Mouse (Mus musculus): ENCODE measurements at regions not wholly inside any gene's neighbourhood (a gene's known extent, or its start where the extent isn't known, plus 50 kb on each side); places are given as distances from the start of the nearest gene placed in this dataset.

DNA sequence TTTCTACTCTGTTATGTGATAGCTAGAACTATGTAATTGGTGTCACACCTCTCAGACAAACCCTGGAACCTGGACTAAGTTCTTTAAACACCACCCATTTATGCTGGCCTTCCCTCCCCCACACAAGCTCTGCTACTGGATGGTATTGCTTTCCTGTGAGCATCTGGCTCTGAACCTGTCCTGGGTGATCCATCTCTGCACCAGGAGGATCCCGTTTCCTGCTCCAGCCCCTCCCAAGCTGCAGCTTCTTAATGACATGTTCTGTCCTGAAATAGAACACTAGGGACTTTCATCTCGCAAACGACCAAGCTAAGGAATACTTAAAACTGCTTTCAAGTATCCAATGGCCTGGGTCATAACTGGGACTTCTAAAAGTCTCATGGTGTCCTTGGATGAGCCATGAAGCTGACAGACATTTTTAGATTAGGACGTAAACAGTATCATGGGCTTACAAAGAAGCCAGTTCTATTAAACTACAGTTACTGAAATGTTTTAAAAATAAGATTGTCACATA, 74.4 kb upstream of the Zdhhc17 start:
- no peak for DNase-seq (ENCODE audit: low spot score)
- H3K4me1 ChIP-seq (replicated peaks; ENCODE audit: control insufficient read depth, insufficient read depth, low read length), result no peaks in the 10 kb centered on the region

DNA sequence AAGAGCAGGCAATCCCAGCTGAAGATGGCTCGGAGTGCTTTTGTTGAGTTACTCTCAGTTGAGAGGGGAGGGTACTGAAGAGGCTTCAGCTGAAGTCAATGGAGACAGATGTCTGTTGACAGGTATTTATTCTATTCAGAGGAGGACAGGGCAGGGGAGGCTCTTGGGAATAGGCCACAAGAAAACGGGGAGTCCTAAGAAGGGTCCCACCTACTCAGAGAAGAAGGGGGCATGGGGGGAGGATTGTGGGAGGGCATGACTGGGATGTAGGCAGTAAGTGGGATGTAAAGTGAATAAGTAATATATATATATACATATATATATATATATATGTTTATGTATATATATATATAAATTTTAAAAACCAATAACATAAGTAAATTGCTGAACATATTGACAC, 73.9 kb upstream of the Zdhhc17 start:
- whole genome bisulfite sequencing, result 51% methylated on average over 2 of the region's 2 CpGs
- H3K9ac ChIP-seq (ENCODE audit: low read length), result no peak overlapping the region
- no peak overlapping the region for H3K4me3 ChIP-seq (ENCODE audit: low read depth, low read length)
- no peak for ATAC-seq (replicated peaks; ENCODE audit: low FRiP score)
- no peaks in the 10 kb centered on the region for H3K27me3 ChIP-seq (ENCODE audit: control insufficient read depth, insufficient read depth, low read length)
- H3K4me1 ChIP-seq (replicated peaks; ENCODE audit: control insufficient read depth, insufficient read depth, low read length), result no peaks in the 10 kb centered on the region
- no peak overlapping the region for H3K4me2 ChIP-seq (ENCODE audit: low read depth, low read length, severe bottlenecking)
- DNase-seq (ENCODE audit: low spot score), result no peak
- no peak overlapping the region for H3K27ac ChIP-seq (ENCODE audit: low read depth, low read length)
- H3K36me3 ChIP-seq (ENCODE audit: control insufficient read depth, insufficient read depth, low read length), result no peaks in the 10 kb centered on the region
- H3K9me3 ChIP-seq (ENCODE audit: control insufficient read depth, low read length), result no peaks in the 10 kb centered on the region

More for the DNA sequence above, 74.4 kb upstream of the Zdhhc17 start:
- H3K4me2 ChIP-seq (ENCODE audit: low read depth, low read length, severe bottlenecking), result no peak overlapping the region
- H3K27me3 ChIP-seq (ENCODE audit: control insufficient read depth, insufficient read depth, low read length), result no peaks in the 10 kb centered on the region
- no peak for ATAC-seq (replicated peaks; ENCODE audit: low FRiP score)
- H3K9me3 ChIP-seq (ENCODE audit: control insufficient read depth, low read length), result no peaks in the 10 kb centered on the region
- no peak overlapping the region for H3K4me3 ChIP-seq (ENCODE audit: low read depth, low read length)
- 68% methylated on average over 4 of the region's 4 CpGs for WGBS
- no peaks in the 10 kb centered on the region for H3K36me3 ChIP-seq (ENCODE audit: control insufficient read depth, insufficient read depth, low read length)
- H3K9ac ChIP-seq (ENCODE audit: low read length), result no peak overlapping the region
- H3K27ac ChIP-seq (ENCODE audit: low read depth, low read length), result no peak overlapping the region

DNA sequence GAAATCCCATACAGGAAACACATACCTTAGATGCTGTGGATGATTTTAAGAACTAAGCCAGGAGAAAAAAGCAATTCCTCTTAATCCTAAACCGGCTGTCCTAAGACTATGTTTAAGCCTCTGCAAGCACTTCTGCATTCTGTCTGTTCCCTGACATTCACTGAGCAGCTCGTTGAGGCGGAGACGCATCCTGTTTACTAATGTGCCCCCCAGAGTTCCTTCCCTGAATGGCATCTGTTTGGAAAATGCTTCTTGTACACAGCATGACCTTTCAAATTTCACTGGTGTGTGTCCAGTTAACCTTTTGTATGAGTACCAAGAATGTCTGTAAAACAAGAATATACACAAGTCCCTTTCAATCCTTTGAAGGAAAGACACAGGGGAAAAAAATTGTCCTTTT, 73.4 kb upstream of the Zdhhc17 start:
- ATAC-seq (replicated peaks; ENCODE audit: low FRiP score), result no peak
- 21% methylated on average over 4 of the region's 4 CpGs for WGBS
- no peaks in the 10 kb centered on the region for H3K4me1 ChIP-seq (replicated peaks; ENCODE audit: control insufficient read depth, insufficient read depth, low read length)
- H3K36me3 ChIP-seq (ENCODE audit: control insufficient read depth, insufficient read depth, low read length), result no peaks in the 10 kb centered on the region
- H3K9ac ChIP-seq (ENCODE audit: low read length), result no peak overlapping the region
- H3K27me3 ChIP-seq (ENCODE audit: control insufficient read depth, insufficient read depth, low read length), result no peaks in the 10 kb centered on the region
- H3K9me3 ChIP-seq (ENCODE audit: control insufficient read depth, low read length), result no peaks in the 10 kb centered on the region
- DNase-seq (ENCODE audit: low spot score), result no peak
- no peak overlapping the region for H3K27ac ChIP-seq (ENCODE audit: low read depth, low read length)
- H3K4me3 ChIP-seq (ENCODE audit: low read depth, low read length), result no peak overlapping the region
- no peak overlapping the region for H3K4me2 ChIP-seq (ENCODE audit: low read depth, low read length, severe bottlenecking)

DNA sequence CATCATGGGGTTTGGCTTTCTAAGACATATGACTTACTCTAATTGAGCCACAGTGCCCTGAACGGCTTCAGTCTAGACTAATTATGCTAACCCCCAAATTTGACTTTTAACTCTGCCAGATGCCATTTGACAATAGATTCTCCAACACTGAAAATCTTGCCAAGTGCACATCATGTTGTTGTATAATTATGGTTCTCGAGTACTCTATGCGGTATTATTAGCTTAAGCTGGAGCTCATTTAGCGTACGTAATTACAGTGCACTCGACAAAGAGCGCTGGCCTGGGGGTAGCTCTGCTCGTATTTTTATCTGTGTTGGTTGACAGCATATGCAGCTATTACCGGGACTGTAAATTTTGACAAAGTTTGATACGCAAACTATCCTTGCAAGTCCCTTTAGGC, 70.4 kb upstream of the Zdhhc17 start:
- no peaks in the 10 kb centered on the region for H3K36me3 ChIP-seq (ENCODE audit: control insufficient read depth, insufficient read depth, low read length)
- DNase-seq (ENCODE audit: low spot score), result no peak

DNA sequence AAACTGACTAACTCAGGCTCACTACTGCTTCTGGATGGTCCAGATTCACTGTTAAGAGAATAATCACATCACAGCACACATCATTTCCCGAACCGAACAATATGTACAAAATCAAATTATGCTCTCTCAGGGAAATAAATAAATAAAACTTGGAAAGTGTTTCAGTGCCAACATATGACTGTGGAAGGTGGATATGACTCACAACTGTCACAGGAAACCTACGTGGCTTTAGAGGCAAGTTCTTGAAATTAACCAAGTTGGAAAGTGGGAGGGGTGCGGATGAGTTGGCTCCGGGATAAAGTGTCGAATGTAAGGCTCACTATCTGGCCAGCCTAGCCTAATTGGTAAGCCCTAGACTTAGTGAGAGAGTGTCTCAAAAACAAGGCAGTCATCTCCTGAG, 69.1 kb upstream of the Zdhhc17 start:
- Histone ChIP-seq H3K4me2 (ENCODE audit: low read depth, low read length, severe bottlenecking) (no peak overlapping the region), H3K27ac (ENCODE audit: low read depth, low read length) (no peak overlapping the region), H3K36me3 (ENCODE audit: control insufficient read depth, insufficient read depth, low read length) (no peaks in the 10 kb centered on the region), H3K9ac (ENCODE audit: low read length) (no peak overlapping the region), H3K27me3 (ENCODE audit: control insufficient read depth, insufficient read depth, low read length) (no peaks in the 10 kb centered on the region; the same call in 1 of the 2 replicates), H3K4me3 (ENCODE audit: low read depth, low read length) (no peak overlapping the region), H3K9me3 (ENCODE audit: control insufficient read depth, low read length) (no peaks in the 10 kb centered on the region), H3K4me1 (replicated peaks; ENCODE audit: control insufficient read depth, insufficient read depth, low read length) (no peaks in the 10 kb centered on the region)
- no peak for DNase-seq (ENCODE audit: low spot score)
- no peak for ATAC-seq (replicated peaks; ENCODE audit: low FRiP score)
- 84% methylated on average over 6 of the region's 6 CpGs for whole genome bisulfite sequencing

More for the DNA sequence above, 70.4 kb upstream of the Zdhhc17 start:
- Histone ChIP-seq H3K9me3 (ENCODE audit: control insufficient read depth, low read length) (no peaks in the 10 kb centered on the region), H3K4me1 (replicated peaks; ENCODE audit: control insufficient read depth, insufficient read depth, low read length) (no peaks in the 10 kb centered on the region), H3K4me3 (ENCODE audit: low read depth, low read length) (no peak overlapping the region), H3K27me3 (ENCODE audit: control insufficient read depth, insufficient read depth, low read length) (no peaks in the 10 kb centered on the region), H3K4me2 (ENCODE audit: low read depth, low read length, severe bottlenecking) (no peak overlapping the region), H3K27ac (ENCODE audit: low read depth, low read length) (no peak overlapping the region), H3K9ac (ENCODE audit: low read length) (no peak overlapping the region)
- 77% methylated on average over 10 of the region's 10 CpGs for WGBS
- no peak for ATAC-seq (replicated peaks; ENCODE audit: low FRiP score)

DNA sequence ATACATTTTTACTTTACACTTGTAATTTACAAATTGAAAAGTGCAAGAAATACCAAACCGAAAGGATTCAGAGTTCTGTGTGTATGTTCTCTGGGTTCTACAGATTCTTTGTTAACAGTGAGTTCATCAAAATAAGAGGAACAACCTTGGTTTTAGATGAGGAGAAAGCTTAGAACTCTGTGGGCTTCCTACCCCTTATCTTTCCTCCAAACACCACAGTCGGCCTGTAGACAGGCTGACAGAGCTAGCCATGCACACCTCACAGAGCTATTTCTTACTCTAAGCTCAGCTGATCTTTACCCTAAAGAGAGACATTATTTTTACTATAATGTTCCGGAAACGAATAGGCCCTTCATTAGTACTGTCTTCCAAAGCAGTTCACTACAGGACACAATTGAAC, 67.7 kb upstream of the Zdhhc17 start:
- Histone ChIP-seq H3K4me3 (ENCODE audit: low read depth, low read length) (no peak overlapping the region), H3K9me3 (ENCODE audit: control insufficient read depth, low read length) (no peaks in the 10 kb centered on the region), H3K27me3 (ENCODE audit: control insufficient read depth, insufficient read depth, low read length) (no peaks in the 10 kb centered on the region; the same call in 1 of the 2 replicates), H3K36me3 (ENCODE audit: control insufficient read depth, insufficient read depth, low read length) (no peaks in the 10 kb centered on the region), H3K4me1 (replicated peaks; ENCODE audit: control insufficient read depth, insufficient read depth, low read length) (no peaks in the 10 kb centered on the region; the same call in 1 of the 2 replicates), H3K4me2 (ENCODE audit: low read depth, low read length, severe bottlenecking) (no peak overlapping the region), H3K27ac (ENCODE audit: low read depth, low read length) (no peak overlapping the region), H3K9ac (ENCODE audit: low read length) (no peak overlapping the region)
- ATAC-seq (replicated peaks; ENCODE audit: low FRiP score), result no peak
- DNase-seq (ENCODE audit: low spot score), result no peak
- 90% methylated on average over 4 of the region's 4 CpGs for WGBS

DNA sequence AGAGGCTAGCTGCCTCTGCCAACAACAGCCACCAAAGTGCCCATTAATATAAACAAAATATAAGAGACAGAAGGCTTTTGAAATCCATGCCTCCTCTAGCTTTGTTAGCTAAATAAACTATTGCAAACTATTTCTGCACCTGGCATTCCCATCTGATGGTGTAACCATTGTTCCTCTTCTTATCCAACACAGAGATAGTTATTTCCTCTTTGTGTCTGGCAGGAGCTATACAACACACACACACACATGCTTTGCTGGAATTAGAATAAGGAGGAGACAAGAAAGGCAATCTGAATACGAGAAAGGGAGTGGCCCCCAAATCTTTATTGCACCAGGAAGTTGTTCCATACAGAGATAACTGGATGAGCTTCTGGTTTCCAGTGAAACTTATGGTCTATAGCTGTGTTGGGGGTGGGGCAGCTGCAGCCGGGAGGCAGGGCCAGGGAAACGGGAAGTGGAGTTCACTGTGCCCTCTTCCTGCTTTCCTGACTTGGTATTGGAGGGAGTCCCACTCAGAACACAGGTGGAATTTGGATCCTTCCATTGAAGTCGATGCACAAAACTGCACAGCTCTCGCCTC, 64.0 kb upstream of the Zdhhc17 start:
- 56% methylated on average over 5 of the region's 5 CpGs for WGBS

DNA sequence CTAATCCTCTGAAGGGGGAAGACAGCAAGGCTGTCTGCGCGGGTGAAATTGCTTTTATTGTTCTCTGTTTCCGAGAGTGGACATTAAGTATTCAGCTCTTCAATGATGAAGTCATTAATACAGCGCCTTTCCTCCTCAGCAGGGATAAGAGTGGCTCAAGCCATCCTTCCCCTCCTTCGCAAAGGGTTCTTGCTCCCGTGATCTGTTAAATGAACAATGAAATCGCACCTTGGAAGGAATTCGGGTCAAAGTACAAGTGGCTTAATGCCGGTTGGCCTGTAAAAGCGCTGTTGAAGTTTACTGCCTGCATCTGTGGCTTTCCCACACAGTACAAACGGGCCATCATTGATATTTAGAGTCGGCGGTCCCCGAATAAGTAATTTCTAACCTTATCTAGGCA, 63.3 kb upstream of the Zdhhc17 start:
- no peak overlapping the region for H3K27ac ChIP-seq (ENCODE audit: low read depth, low read length)
- 20% methylated on average over 14 of the region's 14 CpGs for whole genome bisulfite sequencing
- no peaks in the 10 kb centered on the region; the same call in 1 of the 2 replicates for H3K27me3 ChIP-seq (ENCODE audit: control insufficient read depth, insufficient read depth, low read length)
- H3K9ac ChIP-seq (ENCODE audit: low read length), result no peak overlapping the region
- no peaks in the 10 kb centered on the region; the same call in 1 of the 2 replicates for H3K4me1 ChIP-seq (replicated peaks; ENCODE audit: control insufficient read depth, insufficient read depth, low read length)
- H3K36me3 ChIP-seq (ENCODE audit: control insufficient read depth, insufficient read depth, low read length), result no peaks in the 10 kb centered on the region
- ATAC-seq (replicated peaks; ENCODE audit: low FRiP score) (0 out of 2 replicates have a peak, but pooled peaks have one; percentile 37), DNase-seq (ENCODE audit: low spot score) (no peak)
- peak overlapping the region; percentile 15; the same call in 1 of the 2 replicates for H3K4me2 ChIP-seq (ENCODE audit: low read depth, low read length, severe bottlenecking)
- no peaks in the 10 kb centered on the region for H3K9me3 ChIP-seq (ENCODE audit: control insufficient read depth, low read length)
- H3K4me3 ChIP-seq (ENCODE audit: low read depth, low read length), result no peak overlapping the region

More for the DNA sequence above, 64.0 kb upstream of the Zdhhc17 start:
- no peak overlapping the region for H3K4me3 ChIP-seq (ENCODE audit: low read depth, low read length)
- ATAC-seq (replicated peaks; ENCODE audit: low FRiP score) (no peak), DNase-seq (ENCODE audit: low spot score) (no peak)
- no peaks in the 10 kb centered on the region; the same call in 1 of the 2 replicates for H3K27me3 ChIP-seq (ENCODE audit: control insufficient read depth, insufficient read depth, low read length)
- no peak overlapping the region for H3K4me2 ChIP-seq (ENCODE audit: low read depth, low read length, severe bottlenecking)
- H3K27ac ChIP-seq (ENCODE audit: low read depth, low read length), result no peak overlapping the region
- no peaks in the 10 kb centered on the region; the same call in 1 of the 2 replicates for H3K4me1 ChIP-seq (replicated peaks; ENCODE audit: control insufficient read depth, insufficient read depth, low read length)
- no peaks in the 10 kb centered on the region for H3K9me3 ChIP-seq (ENCODE audit: control insufficient read depth, low read length)
- no peaks in the 10 kb centered on the region for H3K36me3 ChIP-seq (ENCODE audit: control insufficient read depth, insufficient read depth, low read length)
- H3K9ac ChIP-seq (ENCODE audit: low read length), result no peak overlapping the region

DNA sequence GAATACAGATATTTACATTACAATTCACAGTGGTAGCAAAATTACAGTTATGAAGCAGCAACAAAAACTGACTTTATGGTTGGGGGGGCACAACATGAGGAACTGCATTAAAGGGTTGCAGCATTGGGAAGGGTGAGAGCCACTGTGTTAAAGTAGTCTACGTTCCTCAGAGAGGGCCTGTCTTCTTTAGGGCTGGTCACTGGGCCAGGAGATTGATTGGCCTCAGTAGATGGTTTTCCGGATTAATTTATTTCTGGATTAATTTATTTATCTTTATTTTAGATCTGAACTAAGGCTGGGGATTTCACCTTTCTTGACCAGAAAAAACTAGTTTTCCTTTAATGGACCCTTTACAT, 62.6 kb upstream of the Zdhhc17 start:
- Histone ChIP-seq H3K4me2 (ENCODE audit: low read depth, low read length, severe bottlenecking) (no peak overlapping the region), H3K27ac (ENCODE audit: low read depth, low read length) (no peak overlapping the region), H3K36me3 (ENCODE audit: control insufficient read depth, insufficient read depth, low read length) (no peaks in the 10 kb centered on the region), H3K27me3 (ENCODE audit: control insufficient read depth, insufficient read depth, low read length) (no peaks in the 10 kb centered on the region; the same call in 1 of the 2 replicates), H3K9ac (ENCODE audit: low read length) (no peak overlapping the region), H3K4me1 (replicated peaks; ENCODE audit: control insufficient read depth, insufficient read depth, low read length) (no peaks in the 10 kb centered on the region; the same call in 1 of the 2 replicates), H3K9me3 (ENCODE audit: control insufficient read depth, low read length) (no peaks in the 10 kb centered on the region), H3K4me3 (ENCODE audit: low read depth, low read length) (no peak overlapping the region)
- ATAC-seq (replicated peaks; ENCODE audit: low FRiP score) (peak; percentile 43; the same call in 1 of the 2 replicates), DNase-seq (ENCODE audit: low spot score) (no peak)
- 31% methylated on average over 2 of the region's 2 CpGs for WGBS

Measured in forebrain, embryonic 11.5 days (tissue).